Mouse (Mus musculus) C2C12 (cell line): ENCODE data around the gene Aurkb.

Experiments used
- CTCF ChIP-seq: IDR thresholded peaks from one replicate; pipeline ENCODE4 v1.5.1; 2011; ENCODE audit not compliant: control insufficient read depth, insufficient read depth, insufficient read length
- MAX ChIP-seq: IDR thresholded peaks from one replicate; pipeline ENCODE4 v1.6.1; 2011; ENCODE audit warnings: mild to moderate bottlenecking, control low read depth
- MYOD1 ChIP-seq: IDR thresholded peaks from one replicate; pipeline ENCODE4 v1.6.1; 2011; ENCODE audit warnings: low read depth; ENCODE audit not compliant: control insufficient read depth, insufficient read length

DNA sequence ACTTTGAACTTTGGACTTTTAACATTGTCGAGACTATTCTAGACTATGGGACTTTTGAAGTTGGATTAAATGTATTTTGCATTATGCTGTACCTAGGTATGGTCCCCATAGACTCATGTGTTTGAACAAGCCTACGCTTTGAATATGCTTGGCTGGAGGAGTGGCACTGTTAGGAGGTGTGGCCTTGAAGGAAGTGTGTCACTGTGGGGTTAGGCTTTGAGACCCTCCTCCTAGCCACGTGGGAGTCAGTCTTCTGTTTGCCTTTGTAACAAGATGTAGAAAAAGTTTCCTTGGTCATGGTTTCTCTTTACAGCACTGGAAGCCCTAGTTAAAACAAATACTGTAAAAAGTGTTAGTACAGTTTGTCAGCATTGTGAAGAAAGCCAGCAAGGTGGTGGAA is 8.4 kb downstream of the Aurkb start:
- TF ChIP-seq MAX = no peak
- TF ChIP-seq CTCF = no peak
- TF ChIP-seq MYOD1 = no peak
